Mouse (Mus musculus) forebrain, embryonic 13.5 days (tissue): ENCODE data around the gene Gm29609. TPM values are rescaled to one million over a fixed set of nuclear protein-coding genes. Genes with fewer than 3 reads are reported as not detected.
A peak's percentile ranks its signal among the peaks of the same experiment; 100 is the strongest.

ENCODE experiments used
- ATAC-seq: fragments of 200-750 bp; cut with Nextera tagmentation; 2 replicates; pipeline ENCODE4 v1.8.0; 2017
- H3K27ac ChIP-seq: fragments of 300-500 bp; sonication (generic); 2 replicates; pipeline ENCODE4 v1.5.1; 2015; ENCODE audit warnings: inconsistent platforms, mild to moderate bottlenecking, moderate library complexity
- H3K27me3 ChIP-seq: fragments of 300-500 bp; sonication (generic); 2 replicates; pipeline ENCODE4 v1.6.1; 2015; ENCODE audit warnings: mild to moderate bottlenecking, inconsistent platforms
- H3K36me3 ChIP-seq: fragments of 300-500 bp; sonication (generic); 2 replicates; pipeline ENCODE4 v1.6.1; 2015; ENCODE audit warnings: mild to moderate bottlenecking, inconsistent platforms; ENCODE audit not compliant: poor library complexity, severe bottlenecking
- H3K4me1 ChIP-seq: fragments of 300-500 bp; sonication (generic); 2 replicates; pipeline ENCODE4 v1.6.1; 2015; ENCODE audit warnings: inconsistent platforms
- H3K4me2 ChIP-seq: fragments of 300-500 bp; sonication (generic); 2 replicates; pipeline ENCODE4 v1.6.1; 2015; ENCODE audit warnings: inconsistent platforms, mild to moderate bottlenecking, moderate library complexity
- H3K4me3 ChIP-seq: fragments of 300-500 bp; sonication (generic); 2 replicates; pipeline ENCODE4 v1.5.1; 2015; ENCODE audit warnings: mild to moderate bottlenecking, inconsistent platforms
- H3K9ac ChIP-seq: fragments of 300-500 bp; sonication (generic); 2 replicates; pipeline ENCODE4 v1.6.1; 2015; ENCODE audit warnings: mild to moderate bottlenecking, inconsistent platforms
- H3K9me3 ChIP-seq: fragments of 300-500 bp; sonication (generic); replicated peaks from 2 replicates; pipeline ENCODE4 v1.6.1; 2016; ENCODE audit warnings: inconsistent platforms
- WGBS: fragments of 180-500 bp; shearing (Covaris S2); methylation state at CpG from one replicate; pipeline ENCODE4 v1.1.7; 2015; 5-methylcytosine and 5-hydroxymethylcytosine counted together
- polyA plus RNA-seq: library from polyadenylated mRNA; unstranded; fragments of >200 nt; fragmentation: Nextera tagmentation; extraction: Ambion mirVana; gene quantifications from 2 replicates; pipeline ENCODE4 v1.2.1, GENCODE M21; 2015

Gm29609 gene
- polyA plus RNA-seq, 1 experiment from 2014 or later: 1.5 TPM

DNA sequence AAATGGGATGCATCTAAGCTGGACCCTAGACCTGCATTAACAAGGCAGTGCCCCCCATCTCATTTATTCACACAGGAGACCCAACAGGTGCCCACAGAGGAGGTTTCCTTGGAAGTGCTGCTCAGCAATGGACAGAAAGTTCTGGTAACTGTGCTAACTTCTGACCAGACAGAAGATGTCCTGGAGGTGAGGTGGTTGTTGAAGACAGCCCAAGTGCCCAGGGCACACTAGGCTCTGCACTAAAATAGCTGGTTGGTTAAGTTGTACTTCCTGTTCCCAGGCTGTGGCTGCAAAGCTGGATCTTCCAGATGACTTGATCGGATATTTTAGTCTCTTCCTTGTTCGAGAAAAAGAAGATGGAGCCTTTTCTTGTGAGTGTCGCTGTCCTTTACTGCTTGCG lies 16.0 kb upstream of the Gm29609 start:
- Histone ChIP-seq H3K36me3 (peaks cover 72% of the 10 kb centered on the region), H3K27ac (no peak overlapping the region), H3K4me2 (no peak overlapping the region), H3K9me3 (peaks cover 5% of the 10 kb centered on the region), H3K4me1 (peaks cover 32% of the 10 kb centered on the region), H3K27me3 (no peaks in the 10 kb centered on the region), H3K4me3 (no peak overlapping the region), H3K9ac (no peak overlapping the region)
- no peak for ATAC-seq
- 92% methylated on average over 4 of the region's 4 CpGs for WGBS

DNA sequence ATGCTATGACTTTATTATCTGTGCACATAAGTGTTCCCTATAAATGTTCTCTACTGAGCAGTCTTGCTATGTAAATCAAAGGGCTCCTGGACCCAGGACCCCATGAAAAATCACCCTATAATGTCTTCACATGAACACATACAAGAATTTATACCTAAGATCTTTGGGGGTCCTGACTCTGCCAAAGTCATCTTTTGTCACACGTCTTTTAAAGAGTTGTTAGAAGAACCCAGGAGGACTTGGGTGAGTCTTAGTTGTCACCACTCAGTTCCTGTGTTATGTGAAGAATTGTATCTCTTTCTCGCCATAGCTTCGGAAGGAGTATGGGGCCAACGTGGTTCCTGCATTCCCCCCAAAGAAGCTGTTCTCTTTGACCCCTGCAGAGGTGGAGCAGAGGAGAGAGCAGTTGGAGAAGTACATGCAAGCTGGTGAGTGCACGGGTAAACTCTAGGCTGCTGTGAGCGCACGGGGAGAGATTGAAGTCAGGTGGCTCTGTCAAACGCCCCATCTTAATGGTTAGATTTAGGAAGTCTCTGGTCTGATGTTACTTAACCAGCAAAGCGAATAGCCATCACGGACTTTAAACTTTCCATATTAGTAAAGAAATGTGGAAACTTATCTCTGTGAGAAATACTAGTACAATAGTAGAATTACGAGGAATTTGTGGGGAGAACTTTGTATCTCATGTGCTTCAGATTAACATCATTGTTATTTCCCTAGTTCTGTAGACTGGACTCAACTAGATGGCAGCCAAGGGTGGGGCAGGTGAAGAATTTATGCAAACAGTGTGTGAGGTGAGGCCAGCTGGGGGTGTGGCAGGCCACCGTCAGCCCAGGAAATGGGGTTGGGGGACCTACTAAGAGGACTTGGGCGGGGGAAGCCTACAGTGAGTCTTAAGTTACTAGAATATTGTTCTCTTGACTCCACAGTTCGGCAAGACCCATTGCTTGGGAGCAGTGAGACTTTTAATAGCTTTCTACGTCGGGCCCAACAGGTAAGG lies 15.1 kb upstream of the Gm29609 start:
- Histone ChIP-seq H3K4me1 (peaks cover 24% of the 10 kb centered on the region), H3K27me3 (no peaks in the 10 kb centered on the region), H3K36me3 (peaks cover 72% of the 10 kb centered on the region), H3K9ac (no peak overlapping the region), H3K4me3 (peak overlapping the region; percentile 83; the same call in 1 of the 2 replicates), H3K27ac (no peak overlapping the region), H3K9me3 (no peaks in the 10 kb centered on the region), H3K4me2 (peak overlapping the region; percentile 95; the same call in 1 of the 2 replicates)
- 92% methylated on average over 16 of the region's 16 CpGs for WGBS
- ATAC-seq: no peak

DNA sequence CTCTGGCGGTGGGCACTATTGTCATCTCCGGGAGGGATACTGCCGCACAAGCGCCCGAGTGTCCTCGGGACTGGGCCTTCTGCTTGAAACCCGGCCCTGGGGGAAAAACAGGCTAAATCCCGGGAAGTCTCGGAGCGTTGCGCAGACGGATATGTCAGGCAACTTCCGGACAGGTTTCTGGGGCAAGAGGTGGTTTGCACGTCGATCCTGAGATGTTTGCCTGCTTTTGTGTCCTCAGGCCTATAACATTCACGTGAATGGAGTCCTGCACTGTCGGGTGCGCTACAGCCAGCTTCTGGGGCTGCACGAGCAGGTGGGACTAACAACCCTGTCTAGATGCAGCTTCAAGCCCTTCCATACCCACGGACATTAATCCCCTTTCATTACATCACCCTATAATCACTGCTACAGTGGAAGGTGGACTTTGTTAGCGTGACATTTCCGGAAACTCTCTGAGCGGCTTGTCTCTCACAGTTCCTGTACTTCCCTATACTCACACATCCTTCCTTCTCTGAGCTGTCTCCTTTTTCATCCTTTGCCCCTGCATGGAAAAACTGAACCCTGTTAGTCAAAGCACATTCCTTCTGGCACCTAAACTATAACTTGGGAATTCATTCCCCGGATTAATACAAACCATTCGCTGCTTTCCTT lies 14.0 kb upstream of the Gm29609 start:
- H3K4me1 ChIP-seq: peaks cover 24% of the 10 kb centered on the region
- H3K9me3 ChIP-seq: no peaks in the 10 kb centered on the region
- H3K27me3 ChIP-seq: no peaks in the 10 kb centered on the region
- no peak for ATAC-seq
- H3K36me3 ChIP-seq: peaks cover 72% of the 10 kb centered on the region
- WGBS: 14% methylated on average over 25 of the region's 25 CpGs
- H3K27ac ChIP-seq: peak overlapping the region; percentile 63
- peak overlapping the region; percentile 83 for H3K4me3 ChIP-seq
- peak overlapping the region; percentile 90 for H3K9ac ChIP-seq
- H3K4me2 ChIP-seq: peak overlapping the region; percentile 95

- Histone ChIP-seq H3K27me3 (no peaks in the 10 kb centered on the region), H3K27ac (peak within 1 kb of the TSS; percentile 73), H3K36me3 (peaks cover 72% of the 10 kb centered on the region), H3K9ac (peak within 1 kb of the TSS; percentile 90), H3K4me1 (peaks cover 24% of the 10 kb centered on the region), H3K9me3 (no peaks in the 10 kb centered on the region), H3K4me2 (peak within 1 kb of the TSS; percentile 95), H3K4me3 (peak within 1 kb of the TSS; percentile 83)
- ATAC-seq: peak; percentile 97
- WGBS: under 1% methylated on average over 48 of the region's 48 CpGs
Measured at GRCm38 (mm10) chr5:31192939-31193630, 13.4 kb upstream of the Gm29609 start, which contains the start of the genes Snx17 and Eif2b4. Gene Snx17, plus strand, starts transcription at chr5:31193227. Gene Eif2b4, minus strand, starts transcription at chr5:31193430.

- WGBS: 18% methylated on average over 37 of the region's 42 CpGs
- H3K4me3 ChIP-seq: peak overlapping the region; percentile 83
- peaks cover 72% of the 10 kb centered on the region for H3K36me3 ChIP-seq
- peak overlapping the region; percentile 95 for H3K4me2 ChIP-seq
- H3K9ac ChIP-seq: peak overlapping the region; percentile 90
- H3K27me3 ChIP-seq: no peaks in the 10 kb centered on the region
- no peaks in the 10 kb centered on the region for H3K9me3 ChIP-seq
- peaks cover 24% of the 10 kb centered on the region for H3K4me1 ChIP-seq
- peak overlapping the region; percentile 73 for H3K27ac ChIP-seq
- ATAC-seq: no peak; the same call in 1 of the 2 replicates
Measured at GRCm38 (mm10) chr5:31192045-31192938, 12.6 kb upstream of the Gm29609 start.

GRCm38 (mm10) chr5:31190201-31190600 lies 10.5 kb upstream of the Gm29609 start:
- Histone ChIP-seq H3K27me3 (no peaks in the 10 kb centered on the region), H3K4me2 (no peak overlapping the region), H3K4me1 (peaks cover 24% of the 10 kb centered on the region), H3K27ac (no peak overlapping the region), H3K9ac (no peak overlapping the region), H3K4me3 (no peak overlapping the region), H3K36me3 (peaks cover 58% of the 10 kb centered on the region), H3K9me3 (no peaks in the 10 kb centered on the region)
- no peak for ATAC-seq
- 89% methylated on average over 9 of the region's 9 CpGs for WGBS

- ATAC-seq: no peak
- H3K4me2 ChIP-seq: no peak overlapping the region
Measured at GRCm38 (mm10) chr5:31188223-31188840, 8.6 kb upstream of the Gm29609 start.

DNA sequence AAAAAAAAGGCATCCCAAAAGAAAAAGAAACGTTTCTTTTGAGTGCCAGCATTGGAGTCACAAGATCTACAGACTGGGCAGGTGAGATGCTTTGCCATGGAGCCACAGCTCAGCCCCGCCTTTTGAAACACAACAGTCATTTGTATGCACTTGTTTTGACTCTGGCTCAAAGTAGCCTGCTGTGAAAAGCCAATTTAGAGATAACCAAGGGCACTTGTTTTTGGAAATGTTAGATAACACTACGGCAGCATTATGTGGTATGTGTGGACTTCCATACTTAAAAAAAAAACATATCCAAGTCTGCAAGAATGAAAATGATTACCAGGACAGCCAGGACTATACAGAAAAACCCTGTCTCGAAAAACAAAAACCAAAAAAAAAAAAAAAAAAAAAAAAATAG lies 4.0 kb upstream of the Gm29609 start:
- ATAC-seq: no peak
- no peak overlapping the region for H3K9ac ChIP-seq
- no peak overlapping the region for H3K4me3 ChIP-seq
- H3K9me3 ChIP-seq: no peaks in the 10 kb centered on the region
- peaks cover 11% of the 10 kb centered on the region for H3K4me1 ChIP-seq
- WGBS: 64% methylated on average over 4 of the region's 4 CpGs
- no peaks in the 10 kb centered on the region for H3K27me3 ChIP-seq
- peaks cover 21% of the 10 kb centered on the region for H3K36me3 ChIP-seq
- H3K4me2 ChIP-seq: no peak overlapping the region
- no peak overlapping the region for H3K27ac ChIP-seq

More at GRCm38 (mm10) chr5:31188223-31188840, 8.6 kb upstream of the Gm29609 start:
- Histone ChIP-seq H3K9ac (no peak overlapping the region), H3K4me3 (no peak overlapping the region), H3K27ac (no peak overlapping the region), H3K9me3 (no peaks in the 10 kb centered on the region), H3K4me1 (peaks cover 13% of the 10 kb centered on the region), H3K27me3 (no peaks in the 10 kb centered on the region), H3K36me3 (peaks cover 49% of the 10 kb centered on the region)
- WGBS: 74% methylated on average over 4 of the region's 4 CpGs

DNA sequence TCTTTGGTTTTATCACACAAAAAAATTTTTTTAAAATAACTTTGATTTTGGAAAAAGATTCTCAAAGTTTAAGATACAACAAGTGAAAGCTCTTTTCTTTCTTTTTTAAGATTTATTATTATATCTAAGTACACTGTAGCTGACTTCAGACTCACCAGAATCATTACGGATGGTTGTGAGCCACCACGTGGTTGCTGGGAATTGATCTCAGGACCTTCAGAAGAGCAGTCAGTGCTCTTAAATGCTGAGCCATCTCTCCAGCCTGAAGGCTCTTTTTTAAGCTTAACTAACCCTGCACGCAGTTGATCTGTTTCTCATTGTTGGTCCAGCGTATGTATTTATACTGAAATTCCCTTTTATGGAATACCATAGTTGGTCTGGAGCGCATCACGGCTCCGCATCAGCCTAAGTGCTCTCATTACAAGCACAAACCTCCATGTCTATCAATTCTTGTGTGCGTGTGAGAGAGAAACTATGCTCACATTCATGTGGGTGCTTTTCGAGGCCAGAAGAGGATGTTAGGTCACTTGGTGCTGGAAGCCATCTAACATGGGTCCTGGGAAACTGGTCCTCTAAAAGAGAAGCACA lies 1.6 kb upstream of the Gm29609 start:
- 93% methylated on average over 9 of the region's 9 CpGs for WGBS
- no peak for ATAC-seq
- no peak overlapping the region for H3K4me2 ChIP-seq
- H3K36me3 ChIP-seq: 0 out of 2 replicates have a peak, but pooled peaks cover 6% of the 10 kb centered on the region
- no peaks in the 10 kb centered on the region for H3K9me3 ChIP-seq
- H3K4me1 ChIP-seq: peaks cover 30% of the 10 kb centered on the region
- H3K27ac ChIP-seq: no peak overlapping the region
- H3K4me3 ChIP-seq: no peak overlapping the region
- no peak overlapping the region for H3K9ac ChIP-seq
- no peaks in the 10 kb centered on the region for H3K27me3 ChIP-seq

GRCm38 (mm10) chr5:31179301-31179765 lies 378 bp downstream of the Gm29609 start:
- ATAC-seq: peak; percentile 68; the same call in 1 of the 2 replicates
- WGBS: under 1% methylated on average over 25 of the region's 25 CpGs
- peak overlapping the region; percentile 99 for H3K27ac ChIP-seq
- H3K9me3 ChIP-seq: no peaks in the 10 kb centered on the region
- H3K4me2 ChIP-seq: peak overlapping the region; percentile 92
- peaks cover 30% of the 10 kb centered on the region for H3K4me1 ChIP-seq
- peak overlapping the region; percentile 82 for H3K9ac ChIP-seq
- H3K27me3 ChIP-seq: no peaks in the 10 kb centered on the region
- peak overlapping the region; percentile 93 for H3K4me3 ChIP-seq
- H3K36me3 ChIP-seq: peaks cover 10% of the 10 kb centered on the region; the same call in 1 of the 2 replicates
